In the genomic region with DNA sequence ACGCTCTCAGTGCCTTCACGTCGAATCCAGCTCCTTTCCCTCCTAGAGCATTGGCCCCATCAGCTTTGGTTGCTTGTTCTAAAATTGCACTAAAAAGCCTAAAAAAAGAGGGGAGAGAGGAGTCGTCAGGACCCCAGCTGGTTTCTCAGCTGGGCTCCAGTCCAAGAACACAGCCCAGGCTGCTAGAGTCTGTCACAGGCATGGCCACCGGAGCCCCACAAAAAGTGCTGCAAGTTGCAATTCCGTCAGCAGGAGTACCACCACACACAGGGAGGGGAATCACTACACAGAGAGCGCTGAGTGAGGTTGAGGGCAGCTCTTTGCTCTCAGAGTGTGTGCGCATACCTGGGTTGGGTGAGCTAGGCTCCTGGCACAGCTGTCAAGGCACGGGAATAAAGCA, we compare ENCODE assay signal across 19 mouse cellular contexts.
DNase-seq lines count a peak whose midpoint lies in the region; ATAC-seq lines count a peak whose summit lies in the region.
"Had no signal": no experiment of that assay in that cellular context is flagged by ENCODE, and none has a peak within 500 bp of the region (broad histone marks: within the 10 kb centered on the region; RNA-seq: fewer than 3 reads in every experiment).

No protein-coding gene starts in this region.

- no peak overlapping the region for H3K9ac ChIP-seq in hindbrain, embryonic 16.5 days (ENCODE audit: low read depth, low read length)
- no peak overlapping the region for H3K9ac ChIP-seq in hindbrain, embryonic 11.5 days (ENCODE audit: low read depth, low read length)
- H3K9ac ChIP-seq: embryonic facial prominence, embryonic 13.5 days; heart, embryonic 15.5 days; limb, embryonic 12.5 days; midbrain, embryonic 12.5 days; neural tube, embryonic 13.5 days; stomach, embryonic 15.5 days had no signal

- WGBS in hindbrain, embryonic 16.5 days, result 78% methylated on average over 9 of the region's 9 CpGs
- 78% methylated on average over 9 of the region's 9 CpGs for whole genome bisulfite sequencing in hindbrain, embryonic 11.5 days

- H3K4me1 ChIP-seq in hindbrain, embryonic 16.5 days (ENCODE audit: control insufficient read depth, insufficient read depth, low read depth, low read length), result no peaks in the 10 kb centered on the region
- no peaks in the 10 kb centered on the region for H3K4me1 ChIP-seq in hindbrain, embryonic 11.5 days (replicated peaks; ENCODE audit: control insufficient read depth, insufficient read depth, low read length)
- H3K4me1 ChIP-seq: midbrain, embryonic 12.5 days; neural tube, embryonic 13.5 days; stomach, embryonic 15.5 days had no signal

- H3K9me3 ChIP-seq in hindbrain, embryonic 16.5 days (ENCODE audit: control insufficient read depth, low read length), result no peaks in the 10 kb centered on the region; the same call in 1 of the 2 replicates
- no peaks in the 10 kb centered on the region for H3K9me3 ChIP-seq in hindbrain, embryonic 11.5 days (ENCODE audit: control insufficient read depth, low read length)
- H3K9me3 ChIP-seq: embryonic facial prominence, embryonic 13.5 days; heart, embryonic 15.5 days; midbrain, embryonic 12.5 days; stomach, embryonic 15.5 days had no signal

- DNase-seq in cerebellum, postnatal 10 days, result peak; percentile 39 to 53
- no peak for DNase-seq in cerebellum, postnatal 25 days
- DNase-seq in hindbrain, embryonic 11.5 days (ENCODE audit: low spot score), result no peak
- peak; percentile 41 to 57 for DNase-seq in left cerebral cortex, postnatal 14 days (ENCODE audit: low spot score in 2 of 2)
- no peak for DNase-seq in left cerebral cortex, adult 11 months (ENCODE audit: low spot score)
- DNase-seq in right cerebral cortex, postnatal 4 days, result peak; percentile 57
- DNase-seq in right cerebral cortex, adult 2 months (ENCODE audit: low spot score in 2 of 2), result no peak
- DNase-seq: cerebellum, adult 11 months; heart, adult 11 months; thymus, adult 2 months had no signal

- H3K27ac ChIP-seq in hindbrain, embryonic 16.5 days (ENCODE audit: low read depth, low read length), result no peak overlapping the region
- H3K27ac ChIP-seq in hindbrain, embryonic 11.5 days (ENCODE audit: low read depth, low read length), result no peak overlapping the region
- H3K27ac ChIP-seq: embryonic facial prominence, embryonic 13.5 days; heart, embryonic 15.5 days; limb, embryonic 12.5 days; midbrain, embryonic 12.5 days; neural tube, embryonic 13.5 days; stomach, embryonic 15.5 days had no signal

- H3K36me3 ChIP-seq in hindbrain, embryonic 16.5 days (ENCODE audit: control insufficient read depth, insufficient read depth, low read length), result peaks cover 6% of the 10 kb centered on the region; the same call in 1 of the 2 replicates
- no peaks in the 10 kb centered on the region for H3K36me3 ChIP-seq in hindbrain, embryonic 11.5 days (ENCODE audit: control insufficient read depth, insufficient read depth, low read length)
- H3K36me3 ChIP-seq: G1E; midbrain, embryonic 12.5 days; stomach, embryonic 15.5 days had no signal

- peak; percentile 53; the same call in 1 of the 2 replicates for ATAC-seq in hindbrain, embryonic 16.5 days
- no peak for ATAC-seq in hindbrain, embryonic 11.5 days (ENCODE audit: low FRiP score)
- ATAC-seq: CD4-positive, CD25-positive, alpha-beta regulatory T cell, adult 4 months had no signal

- intact Hi-C loops in left cerebral cortex, postnatal 14 days (cut with DNase I), result loop anchor here (10.0 kb wide), 1 partner anchor 328 kb away; no protein-coding TSS in a partner anchor

- H3K27me3 ChIP-seq in hindbrain, embryonic 16.5 days (replicated peaks; ENCODE audit: control insufficient read depth, insufficient read depth, low read length), result no peaks in the 10 kb centered on the region
- no peaks in the 10 kb centered on the region for H3K27me3 ChIP-seq in hindbrain, embryonic 11.5 days (ENCODE audit: control insufficient read depth, insufficient read depth, low read length)
- H3K27me3 ChIP-seq: embryonic facial prominence, embryonic 13.5 days; heart, embryonic 15.5 days; limb, embryonic 12.5 days; midbrain, embryonic 12.5 days; neural tube, embryonic 13.5 days; stomach, embryonic 15.5 days had no signal

- no peak overlapping the region for H3K4me3 ChIP-seq in hindbrain, embryonic 16.5 days (ENCODE audit: low read length)
- no peak overlapping the region for H3K4me3 ChIP-seq in hindbrain, embryonic 11.5 days (ENCODE audit: low read depth, low read length)
- H3K4me3 ChIP-seq: embryonic facial prominence, embryonic 13.5 days; heart, embryonic 15.5 days; limb, embryonic 12.5 days; midbrain, embryonic 12.5 days; neural tube, embryonic 13.5 days; stomach, embryonic 15.5 days had no signal

- no peak overlapping the region for H3K4me2 ChIP-seq in hindbrain, embryonic 16.5 days (ENCODE audit: low read length)
- no peak overlapping the region for H3K4me2 ChIP-seq in hindbrain, embryonic 11.5 days (replicated peaks; ENCODE audit: low read depth, low read length)
- H3K4me2 ChIP-seq: embryonic facial prominence, embryonic 13.5 days; heart, embryonic 15.5 days; limb, embryonic 12.5 days; midbrain, embryonic 12.5 days; neural tube, embryonic 13.5 days; stomach, embryonic 15.5 days had no signal

Comparison
In these comparisons a context has a peak if more than half of its experiments do, and no peak if none do; other contexts are left out.
1. DNase-seq: peak in cerebellum, postnatal 10 days (2 of 2), left cerebral cortex, postnatal 14 days (2 of 2) and right cerebral cortex, postnatal 4 days (single experiment); none in cerebellum, postnatal 25 days (0 of 2), hindbrain, embryonic 11.5 days (single experiment), left cerebral cortex, adult 11 months (single experiment) and right cerebral cortex, adult 2 months (0 of 2).